Mouse (Mus musculus) ES-E14 (cell line): ENCODE measurements around the gene Notch1. TPM values are rescaled to one million over a fixed set of nuclear protein-coding genes. Genes with fewer than 3 reads are reported as not detected.

Experiments
- DNase-seq: peaks from one replicate; pipeline ENCODE4 v3.0.0-alpha.2; 2013; ENCODE audit warnings: low read depth, low spot score
- H3K27ac ChIP-seq: 2 replicates; pipeline ENCODE4 v1.5.1; 2012; ENCODE audit warnings: low read depth, mild to moderate bottlenecking, low read length, moderate library complexity, mixed read lengths; ENCODE audit not compliant: poor library complexity, insufficient read depth, severe bottlenecking
- H3K36me3 ChIP-seq: 2 replicates; pipeline ENCODE4 v1.6.1; 2012; ENCODE audit warnings: mild to moderate bottlenecking, low read length, moderate library complexity, mixed read lengths; ENCODE audit not compliant: control insufficient read depth, poor library complexity, insufficient read depth, severe bottlenecking
- H3K4me1 ChIP-seq, 2 experiments: fragments of 150-350 bp in 1 of 2; sonication (generic) in 1 of 2; 2 replicates each; pipeline ENCODE4 v1.6.1; 2012; ENCODE audit warnings: low read length in 2 of 2, mild to moderate bottlenecking in 1 of 2, mixed read lengths in 1 of 2; ENCODE audit not compliant: control insufficient read depth in 2 of 2, insufficient read depth in 2 of 2, poor library complexity in 1 of 2
- H3K4me3 ChIP-seq, 2 experiments: fragments of 150-350 bp in 1 of 2; sonication (generic) in 1 of 2; 2 replicates each; pipeline ENCODE4 v1.5.1; 2012; ENCODE audit warnings: low read length in 2 of 2, low read depth in 1 of 2, mild to moderate bottlenecking in 1 of 2, mixed read lengths in 1 of 2; ENCODE audit not compliant: insufficient read depth in 1 of 2, poor library complexity in 1 of 2, severe bottlenecking in 1 of 2
- H3K9ac ChIP-seq: 2 replicates; pipeline ENCODE4 v1.6.1; 2012; ENCODE audit warnings: low read depth, mild to moderate bottlenecking, low read length, mixed read lengths; ENCODE audit not compliant: poor library complexity, insufficient read depth, severe bottlenecking
- H3K9me3 ChIP-seq: fragments of 150-350 bp; sonication (generic); 2 replicates; pipeline ENCODE4 v1.6.1; 2012; ENCODE audit warnings: low read depth, mild to moderate bottlenecking, low read length; ENCODE audit not compliant: control insufficient read depth, insufficient read depth
- CHD2 ChIP-seq: IDR thresholded peaks from 2 replicates; pipeline ENCODE4 v1.6.1; 2014; ENCODE audit warnings: mild to moderate bottlenecking, low read depth, low read length, inconsistent platforms
- HCFC1 ChIP-seq: IDR thresholded peaks from 2 replicates; pipeline ENCODE4 v1.6.1; 2012; ENCODE audit warnings: low read length, inconsistent platforms, borderline replicate concordance; ENCODE audit not compliant: insufficient read depth
- MAFK ChIP-seq: IDR thresholded peaks from 2 replicates; pipeline ENCODE4 v1.6.1; 2014; ENCODE audit warnings: mild to moderate bottlenecking, low read depth, low read length, inconsistent platforms; ENCODE audit not compliant: insufficient read depth
- ZC3H11A ChIP-seq: IDR thresholded peaks from 2 replicates; pipeline ENCODE4 v1.6.1; 2012; ENCODE audit warnings: low read depth, mild to moderate bottlenecking, inconsistent platforms, low read length, borderline replicate concordance
- ZNF384 ChIP-seq: IDR thresholded peaks from 2 replicates; pipeline ENCODE4 v1.6.1; 2012; ENCODE audit warnings: low read depth, low read length, inconsistent platforms
- in situ Hi-C, 2 experiments: fragments of 600-800 bp; cut with MboI; formaldehyde crosslinking; loops; one replicate each; pipeline ENCODE4 v1.15.1; 2025; ENCODE audit warnings: low sequenced_read_pairs in 2 of 2, inconsistent platforms in 1 of 2; ENCODE audit not compliant: unreplicated experiment in 2 of 2
- total RNA-seq: library from RNA; depleted of rRNA; stranded (reverse); fragments of 300-350 nt; gene quantifications from 2 replicates; pipeline ENCODE4 v1.2.3, GENCODE M21; 2012

The Notch1 gene
- total RNA-seq, 1 experiment: 34.9 TPM

- Histone ChIP-seq H3K4me3 (no peak overlapping the region), H3K9me3 (no peaks in the 10 kb centered on the region), H3K9ac (no peak overlapping the region), H3K27ac (no peak overlapping the region), H3K36me3 (peaks cover 55% of the 10 kb centered on the region), H3K4me1 (no peaks in the 10 kb centered on the region)
- DNase-seq: no peak
- in situ Hi-C loops: no loop called here
- TF ChIP-seq ZC3H11A (no peak), ZNF384 (no peak), HCFC1 (no peak)
Observed at GRCm38 (mm10) chr2:26417066-26417465, 99.4 kb downstream of the Notch1 start.

- H3K4me3 ChIP-seq: no peak overlapping the region
- no peaks in the 10 kb centered on the region for H3K9me3 ChIP-seq
- H3K9ac ChIP-seq: no peak overlapping the region
- TF ChIP-seq MAFK: no peak
- no peak overlapping the region for H3K27ac ChIP-seq
- in situ Hi-C loops: no loop called here
- peaks cover 31% of the 10 kb centered on the region for H3K36me3 ChIP-seq
- DNase-seq: no peak
- H3K4me1 ChIP-seq: peaks cover 0 to 5% of the 10 kb centered on the region in 2 experiments; a peak in 1 of 4 replicates
Observed at GRCm38 (mm10) chr2:26410931-26411411, 105.5 kb downstream of the Notch1 start.

GRCm38 (mm10) chr2:26410091-26410490, 106.4 kb downstream of the Notch1 start:
- Histone ChIP-seq H3K4me3 (no peak overlapping the region), H3K36me3 (peaks cover 24% of the 10 kb centered on the region), H3K9me3 (no peaks in the 10 kb centered on the region), H3K4me1 (peaks cover 0 to 5% of the 10 kb centered on the region in 2 experiments; a peak in 1 of 4 replicates), H3K27ac (no peak overlapping the region), H3K9ac (no peak overlapping the region)
- in situ Hi-C loops: no loop called here
- no peak for DNase-seq
- no peak for TF ChIP-seq HCFC1
- no peak for TF ChIP-seq MAFK
- TF ChIP-seq ZNF384: no peak
- TF ChIP-seq CHD2: no peak
- TF ChIP-seq ZC3H11A: no peak

GRCm38 (mm10) chr2:26409362-26409761, 107.1 kb downstream of the Notch1 start:
- no peak overlapping the region for H3K4me3 ChIP-seq
- no peak overlapping the region for H3K27ac ChIP-seq

More at GRCm38 (mm10) chr2:26409362-26409761, 107.1 kb downstream of the Notch1 start:
- DNase-seq: no peak
- peaks cover 0 to 5% of the 10 kb centered on the region in 2 experiments; a peak in 1 of 4 replicates for H3K4me1 ChIP-seq
- in situ Hi-C loops: no loop called here
- peaks cover 19% of the 10 kb centered on the region for H3K36me3 ChIP-seq
- H3K9ac ChIP-seq: no peak overlapping the region
- no peaks in the 10 kb centered on the region for H3K9me3 ChIP-seq
- no peak for TF ChIP-seq HCFC1
- no peak for TF ChIP-seq MAFK
- TF ChIP-seq ZNF384: no peak
- TF ChIP-seq ZC3H11A: no peak
- TF ChIP-seq CHD2: no peak
